ENCODE assay signal across 17 mouse cellular contexts in genomic region chr6:87139796-87140553, GRCm38 (mm10). TPM values are rescaled to one million over a fixed set of nuclear protein-coding genes. Genes with fewer than 3 reads are reported as not detected.
DNase-seq lines count a peak whose midpoint lies in the region; ATAC-seq and TF ChIP-seq lines count a peak whose summit lies in the region.
"Had no signal": no experiment of that assay in that cellular context is flagged by ENCODE, and none has a peak within 500 bp of the region (broad histone marks: within the 10 kb centered on the region; RNA-seq: fewer than 3 reads in every experiment).

No protein-coding gene starts in this region.

- intact Hi-C loops in heart, postnatal 10 days (cut with DNase I): no loop called here
- intact Hi-C loops in heart, postnatal 25 days (cut with DNase I): no loop called here

- no peak for TF ChIP-seq EP300 in MEL (IDR thresholded peaks at IDR 0.05; ENCODE audit: low read depth in 1 of 2, low read length in 2 of 2)
- no peak for TF ChIP-seq EP300 in liver, embryonic 14.5 days (IDR thresholded peaks at IDR 0.05; ENCODE audit: low read depth)

- H3K79me2 ChIP-seq in MEL (ENCODE audit: control insufficient read depth, insufficient read depth, low read length, poor library complexity): no peaks in the 10 kb centered on the region

- peaks cover 0 to 12% of the 10 kb centered on the region in 2 experiments; a peak in 2 of 4 replicates for H3K4me1 ChIP-seq in MEL (ENCODE audit: control insufficient read depth in 1 of 2, insufficient read depth in 2 of 2, low read length in 2 of 2)
- H3K4me1 ChIP-seq in liver, embryonic 14.5 days (replicated peaks; ENCODE audit: control insufficient read depth in 2 of 2, insufficient read depth in 2 of 2, low read length in 1 of 2): peaks cover 27% of the 10 kb centered on the region in 2 experiments

- peak overlapping the region; percentile 21 for H3K4me2 ChIP-seq in liver, embryonic 14.5 days (ENCODE audit: low read depth)
- H3K4me2 ChIP-seq: midbrain, embryonic 15.5 days; neural tube, embryonic 13.5 days had no signal

- H3K27ac ChIP-seq in MEL (ENCODE audit: control insufficient read depth, low read depth, low read length): no peak overlapping the region
- H3K27ac ChIP-seq in liver, embryonic 14.5 days: peak overlapping the region; percentile 34; the same call in 1 of the 2 replicates
- H3K27ac ChIP-seq: midbrain, embryonic 15.5 days; neural tube, embryonic 13.5 days had no signal

- H3K4me3 ChIP-seq in MEL (ENCODE audit: control insufficient read depth in 1 of 2, insufficient read depth in 1 of 2, low read depth in 2 of 2, low read length in 2 of 2): no peak overlapping the region
- no peak overlapping the region for H3K4me3 ChIP-seq in liver, embryonic 14.5 days (ENCODE audit: insufficient read depth in 1 of 2, low read depth in 2 of 2, low read length in 2 of 2)
- H3K4me3 ChIP-seq: erythroblast, embryonic 14.5 days; midbrain, embryonic 15.5 days; neural tube, embryonic 13.5 days had no signal

- TF ChIP-seq RAD21 in MEL (IDR thresholded peaks at IDR 0.05; ENCODE audit: low read depth, low read length): no peak

- H3K36me3 ChIP-seq in MEL (ENCODE audit: control insufficient read depth in 1 of 2, insufficient read depth in 2 of 2, low read length in 2 of 2): no peaks in the 10 kb centered on the region; a peak in 1 of 4 replicates
- H3K36me3 ChIP-seq in liver, embryonic 14.5 days (replicated peaks; ENCODE audit: control insufficient read depth, insufficient read depth, low read depth): no peaks in the 10 kb centered on the region
- H3K36me3 ChIP-seq: midbrain, embryonic 15.5 days had no signal

- no peak overlapping the region for H3K9ac ChIP-seq in MEL (ENCODE audit: control insufficient read depth, low read depth, low read length, poor library complexity, severe bottlenecking)
- H3K9ac ChIP-seq in liver, embryonic 14.5 days (replicated peaks): no peak overlapping the region
- H3K9ac ChIP-seq: midbrain, embryonic 15.5 days; neural tube, embryonic 13.5 days had no signal

- peak; percentile 83 for ATAC-seq in liver, embryonic 14.5 days (ENCODE audit: insufficient read depth)
- ATAC-seq in granulocyte monocyte progenitor cell, adult 5-6 weeks (replicated peaks; ENCODE audit: poor library complexity, severe bottlenecking): no peak
- ATAC-seq: CD4-positive, CD25-positive, alpha-beta regulatory T cell, adult 4 months; midbrain, embryonic 15.5 days had no signal

- DNase-seq in heart, postnatal 10 days: peak; percentile 43 to 48
- no peak for DNase-seq in heart, postnatal 25 days (ENCODE audit: low spot score)
- DNase-seq in MEL (ENCODE audit: low read depth, low spot score): peak; percentile 76
- peak; percentile 62 for DNase-seq in c-Kit-positive CD71-positive TER-119-positive erythroid progenitor cells, embryonic 14.5 days (ENCODE audit: low spot score)
- peak; percentile 28 to 69 (median 58) for DNase-seq in liver, embryonic 14.5 days (ENCODE audit: low read depth in 3 of 3, low spot score in 3 of 3)
- DNase-seq in urinary bladder, postnatal 4 days (ENCODE audit: low spot score in 2 of 2): no peak
- DNase-seq: adrenal gland, adult 2 months; kidney, adult 11 months; thymus, postnatal 4 days had no signal

- TF ChIP-seq CTCF in MEL (IDR thresholded peaks at IDR 0.05 in 2 of 3, conservative IDR thresholded peaks at IDR 0.05 in 1 of 3; ENCODE audit: control insufficient read depth in 1 of 3, insufficient read depth in 1 of 3, low read depth in 2 of 3, low read length in 3 of 3, poor library complexity in 1 of 3, severe bottlenecking in 1 of 3): no peak
- no peak for TF ChIP-seq CTCF in liver, embryonic 14.5 days (IDR thresholded peaks at IDR 0.05; ENCODE audit: low read depth)

- no peaks in the 10 kb centered on the region for H3K9me3 ChIP-seq in MEL (replicated peaks; ENCODE audit: insufficient read depth, low read length)
- no peaks in the 10 kb centered on the region for H3K9me3 ChIP-seq in liver, embryonic 14.5 days (ENCODE audit: control insufficient read depth, low read length)
- H3K9me3 ChIP-seq: midbrain, embryonic 15.5 days; neural tube, embryonic 13.5 days had no signal

- peaks cover 12% of the 10 kb centered on the region in 2 experiments; a peak in 3 of 4 replicates for H3K27me3 ChIP-seq in MEL (ENCODE audit: control insufficient read depth in 1 of 2, insufficient read depth in 2 of 2, low read length in 2 of 2)
- H3K27me3 ChIP-seq in liver, embryonic 14.5 days (ENCODE audit: control insufficient read depth, insufficient read depth, low read length): no peaks in the 10 kb centered on the region
- H3K27me3 ChIP-seq: midbrain, embryonic 15.5 days; neural tube, embryonic 13.5 days had no signal

- WGBS in liver, embryonic 14.5 days (ENCODE audit: insufficient replicate concordance): 50% methylated on average over 12 of the region's 12 CpGs

- peak in 1 of 2 experiments; percentile 33; a peak in 1 of 4 replicates for TF ChIP-seq POLR2A in MEL (IDR thresholded peaks at IDR 0.05; ENCODE audit: control insufficient read depth in 1 of 2, insufficient read depth in 1 of 2, low read depth in 1 of 2, low read length in 2 of 2, poor library complexity in 1 of 2)

TF ChIP-seq in MEL, 35 proteins besides CTCF, POLR2A, EP300 and RAD21:
- TF ChIP-seq GATA1 (IDR thresholded peaks at IDR 0.05; ENCODE audit: low read depth, low read length): peak; percentile 61; the same call in 1 of the 2 replicates
- 0 out of 2 replicates have a peak, but pooled peaks have one; percentile 35 for TF ChIP-seq TBP (IDR thresholded peaks at IDR 0.05; ENCODE audit: low read depth, low read length)
- TF ChIP-seq USF2 (IDR thresholded peaks at IDR 0.05; ENCODE audit: borderline replicate concordance in 1 of 2, insufficient read depth in 1 of 2, low read depth in 1 of 2, low read length in 2 of 2): no peak
- no peak for TF ChIP-seq NRF1 (IDR thresholded peaks at IDR 0.05; ENCODE audit: insufficient read depth, low read depth, low read length, poor library complexity, severe bottlenecking)
- peak; percentile 91 for TF ChIP-seq MAFK (IDR thresholded peaks at IDR 0.05; ENCODE audit: borderline replicate concordance, low read depth, low read length)
- TF ChIP-seq MYC (IDR thresholded peaks at IDR 0.05; ENCODE audit: low read depth, low read length): no peak
- TF ChIP-seq NELFE (IDR thresholded peaks at IDR 0.05; ENCODE audit: low read depth, low read length): 0 out of 2 replicates have a peak, but pooled peaks have one; percentile 32
- no peak for TF ChIP-seq TAL1 (IDR thresholded peaks at IDR 0.05; ENCODE audit: low read length)
- TF ChIP-seq MEF2A (IDR thresholded peaks at IDR 0.05; ENCODE audit: extremely low read depth, insufficient replicate concordance, low read depth, low read length, poor library complexity, severe bottlenecking): no peak
- TF ChIP-seq HCFC1 (IDR thresholded peaks at IDR 0.05; ENCODE audit: low read depth, low read length): 0 out of 2 replicates have a peak, but pooled peaks have one; percentile 35
- peak; percentile 94 for TF ChIP-seq ETS1 (IDR thresholded peaks at IDR 0.05; ENCODE audit: low read depth, low read length)
- TF ChIP-seq GABPA (IDR thresholded peaks at IDR 0.05; ENCODE audit: low read depth, low read length): no peak
TF ChIP-seq in MEL: peak in this region for 6.

RNA-seq across cellular contexts. Expression of gene D6Ertd527e, which starts 35.4 kb away (rescaled TPM):
- not detected for total RNA-seq in heart, postnatal 10 days (2021)
- not detected for total RNA-seq in heart, postnatal 25 days (2021)
- total RNA-seq in MEL (2012; rRNA removed): not detected in 2 replicates
- under 1 TPM in 1 of 2 experiments, not detected in 1; 0.06 TPM for polyA plus RNA-seq in MEL (2012; ENCODE audit: insufficient read depth in 1 of 2, insufficient read length in 2 of 2, low read depth in 1 of 2, low replicate concordance in 2 of 2, missing spikeins in 1 of 2)
- 0.01 and 0.10 TPM in 2 replicates for polyA plus RNA-seq in liver, embryonic 14.5 days (2012; rRNA removed)
- not detected in 2 replicates for polyA plus RNA-seq in liver, embryonic 14.5 days (2014; fragmentation: Nextera tagmentation; extraction: Ambion mirVana)
- total RNA-seq in granulocyte monocyte progenitor cell, adult 5-6 weeks (2014; fragmentation: Nextera tagmentation): not detected in 2 replicates
- not detected in 2 replicates for total RNA-seq in granulocyte monocyte progenitor cell, adult 5-6 weeks (2017)
- total RNA-seq: adrenal gland, adult 2 months; common myeloid progenitor, adult 5-6 weeks; heart, postnatal 14 days; layer of hippocampus, adult 8-10 months had no signal
- polyA plus RNA-seq: CD4-positive, CD25-positive, alpha-beta regulatory T cell, adult 4 months; erythroblast, embryonic 14.5 days; midbrain, embryonic 15.5 days had no signal

Comparison
In these comparisons a context has a peak if more than half of its experiments do, and no peak if none do; other contexts are left out.
1. DNase-seq: peak in heart, postnatal 10 days (2 of 2), MEL (single experiment), c-Kit-positive CD71-positive TER-119-positive erythroid progenitor cells, embryonic 14.5 days (single experiment) and liver, embryonic 14.5 days (3 of 3); none in heart, postnatal 25 days (single experiment) and urinary bladder, postnatal 4 days (0 of 2).